Mouse (Mus musculus): ENCODE measurements around the gene Pdk2.

DNA sequence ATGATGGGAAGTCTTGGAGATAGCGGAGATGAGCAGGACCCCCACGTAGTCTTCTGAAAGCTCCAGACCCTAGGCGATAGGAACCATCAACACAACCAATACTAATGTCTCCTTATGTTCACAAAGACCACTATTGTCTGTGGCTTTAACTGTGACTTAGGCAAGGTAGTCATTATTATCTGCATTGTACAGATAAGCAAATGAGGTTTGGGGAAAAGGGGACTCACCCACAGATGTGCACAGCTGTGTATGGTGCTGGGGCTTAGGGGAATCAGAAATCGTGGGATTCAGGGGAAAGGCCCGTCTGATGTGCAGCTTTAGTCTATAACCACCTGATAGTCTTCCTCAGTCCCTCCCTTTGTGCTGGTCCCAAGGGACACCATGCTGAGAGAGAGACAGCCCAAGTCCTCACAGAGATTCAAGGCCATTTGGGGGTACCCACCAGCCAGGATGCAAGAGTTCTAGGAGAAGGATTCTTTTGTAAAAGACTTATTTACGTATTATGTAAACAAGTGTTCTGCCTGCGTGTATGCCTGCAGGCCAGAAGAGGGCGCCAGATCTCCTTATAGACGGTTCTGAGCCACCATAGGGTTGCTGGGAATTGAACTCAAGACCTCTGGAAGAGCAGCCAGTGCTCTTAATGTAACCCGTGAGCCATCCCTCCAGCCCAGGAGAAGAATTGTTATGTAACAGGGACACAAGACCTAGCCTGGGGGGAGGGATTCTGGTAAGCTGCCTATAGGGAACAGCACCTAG is 18.7 kb downstream of the Pdk2 start:
- peak; percentile 57; the same call in 1 of the 2 replicates for TF ChIP-seq CTCF (IDR thresholded peaks at IDR 0.05; ENCODE audit: control insufficient read depth, insufficient read depth, insufficient replicate concordance, low read depth, low read length)
- TF ChIP-seq POLR2A (IDR thresholded peaks at IDR 0.05; ENCODE audit: control insufficient read depth, low read depth, low read length), result no peak

Data from testis, adult 2 months (tissue).